Mouse (Mus musculus) ES-E14 (cell line): Measurements from ENCODE around the gene Cdh5.

ENCODE experiments used
- CHD2 ChIP-seq: IDR thresholded peaks from 2 replicates; pipeline ENCODE4 v1.6.1; 2014; ENCODE audit warnings: mild to moderate bottlenecking, low read depth, low read length, inconsistent platforms
- HCFC1 ChIP-seq: IDR thresholded peaks from 2 replicates; pipeline ENCODE4 v1.6.1; 2012; ENCODE audit warnings: low read length, inconsistent platforms, borderline replicate concordance; ENCODE audit not compliant: insufficient read depth
- MAFK ChIP-seq: IDR thresholded peaks from 2 replicates; pipeline ENCODE4 v1.6.1; 2014; ENCODE audit warnings: mild to moderate bottlenecking, low read depth, low read length, inconsistent platforms; ENCODE audit not compliant: insufficient read depth
- ZC3H11A ChIP-seq: IDR thresholded peaks from 2 replicates; pipeline ENCODE4 v1.6.1; 2012; ENCODE audit warnings: low read depth, mild to moderate bottlenecking, inconsistent platforms, low read length, borderline replicate concordance
- ZNF384 ChIP-seq: IDR thresholded peaks from 2 replicates; pipeline ENCODE4 v1.6.1; 2012; ENCODE audit warnings: low read depth, low read length, inconsistent platforms

DNA sequence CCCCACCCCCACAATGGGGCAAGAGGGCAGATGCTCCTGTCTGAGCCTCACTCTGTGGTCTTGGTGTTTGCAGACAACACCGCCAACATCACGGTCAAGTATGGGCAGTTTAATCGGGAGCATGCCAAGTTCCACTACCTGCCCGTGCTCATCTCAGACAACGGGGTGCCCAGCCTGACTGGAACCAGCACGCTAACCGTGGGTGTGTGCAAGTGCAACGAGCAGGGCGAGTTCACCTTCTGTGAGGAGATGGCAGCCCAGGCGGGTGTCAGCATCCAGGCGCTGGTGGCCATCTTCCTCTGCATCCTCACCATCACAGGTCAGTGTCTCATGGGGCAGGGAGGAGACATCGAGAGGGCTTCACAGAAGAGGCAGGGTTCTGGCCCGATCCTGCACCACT, 39.2 kb downstream of the Cdh5 start:
- TF ChIP-seq MAFK (no peak), HCFC1 (no peak), ZC3H11A (no peak), ZNF384 (no peak), CHD2 (no peak)
